Mouse (Mus musculus) bone marrow macrophage, adult 2 months (primary cell): ENCODE measurements around the gene Vps18.

ENCODE experiments used
- CTCF ChIP-seq: IDR thresholded peaks from 2 replicates; pipeline ENCODE4 v1.5.1; 2012; ENCODE audit warnings: low read depth, mild to moderate bottlenecking, low read length, moderate library complexity
- POLR2A ChIP-seq: IDR thresholded peaks from 2 replicates; pipeline ENCODE4 v1.6.1; 2012; ENCODE audit warnings: mild to moderate bottlenecking, low read depth, low read length, borderline replicate concordance

- no peak for TF ChIP-seq POLR2A
- no peak for TF ChIP-seq CTCF
These were observed 33.6 kb upstream of the Vps18 start for GRCm38 (mm10) chr2:119254976-119255375.
